Mouse (Mus musculus) ES-Bruce4 (cell line): ENCODE measurements around the gene Olfr672. TPM values are rescaled to one million over a fixed set of nuclear protein-coding genes. Genes with fewer than 3 reads are reported as not detected.
"Not testable (repeated sequence)": the region's sequence is repeated elsewhere in the genome, so short reads cannot be mapped to it uniquely, and the experiment has no call there.

Experiments
- H3K27ac ChIP-seq: 2 replicates; pipeline ENCODE4 v1.5.1; 2012; ENCODE audit warnings: low read length, inconsistent platforms; ENCODE audit not compliant: insufficient read depth
- H3K27me3 ChIP-seq: 2 replicates; pipeline ENCODE4 v1.6.1; 2012; ENCODE audit warnings: mild to moderate bottlenecking, low read length, inconsistent platforms; ENCODE audit not compliant: control insufficient read depth, poor library complexity, insufficient read depth, severe bottlenecking
- H3K36me3 ChIP-seq: 2 replicates; pipeline ENCODE4 v1.6.1; 2012; ENCODE audit warnings: inconsistent platforms, mild to moderate bottlenecking, low read length, moderate library complexity; ENCODE audit not compliant: control insufficient read depth, poor library complexity, insufficient read depth, severe bottlenecking
- H3K4me1 ChIP-seq: one replicate; pipeline ENCODE4 v1.8.1; 2011; ENCODE audit warnings: low read length; ENCODE audit not compliant: control insufficient read depth, insufficient read depth
- H3K4me3 ChIP-seq: 2 replicates; pipeline ENCODE4 v1.5.1; 2011; ENCODE audit warnings: low read depth, mild to moderate bottlenecking, low read length
- H3K9ac ChIP-seq: 2 replicates; pipeline ENCODE4 v1.6.1; 2012; ENCODE audit warnings: low read depth, mild to moderate bottlenecking, inconsistent platforms; ENCODE audit not compliant: poor library complexity, severe bottlenecking
- H3K9me3 ChIP-seq: replicated peaks from 2 replicates; pipeline ENCODE4 v1.6.1; 2012; ENCODE audit warnings: mild to moderate bottlenecking, low read length, inconsistent platforms; ENCODE audit not compliant: control insufficient read depth, poor library complexity, insufficient read depth, severe bottlenecking
- CTCF ChIP-seq: IDR thresholded peaks from one replicate; pipeline ENCODE4 v1.8.1; 2011; ENCODE audit warnings: low read depth, low read length
- EP300 ChIP-seq: IDR thresholded peaks from 2 replicates; pipeline ENCODE4 v1.6.1; 2011; ENCODE audit warnings: low read depth, low read length; ENCODE audit not compliant: insufficient read depth
- POLR2A ChIP-seq: IDR thresholded peaks from one replicate; pipeline ENCODE4 v1.8.1; 2011; ENCODE audit warnings: low read length; ENCODE audit not compliant: insufficient read depth
- polyA plus RNA-seq: library from polyadenylated mRNA; stranded (reverse); fragments of >200 nt; gene quantifications from 2 replicates; pipeline ENCODE4 v1.2.4, GENCODE M21; 2011; ENCODE audit warnings: low read depth; ENCODE audit not compliant: missing spikeins, insufficient read depth, insufficient read length

Olfr672 gene
- polyA plus RNA-seq, 1 experiment: not detected

GRCm38 (mm10) chr7:104962520-104962919 lies 39.3 kb downstream of the Olfr672 start, which contains the start of gene Olfr670:
Gene Olfr670, minus strand, starts transcription at chr7:104962620.
- no peak within 1 kb of the TSS for H3K9ac ChIP-seq
- TF ChIP-seq POLR2A (no peak), EP300 (no peak), CTCF (no peak)
- no peaks in the 10 kb centered on the region for H3K4me1 ChIP-seq
- H3K27me3 ChIP-seq: no peaks in the 10 kb centered on the region
- no peak within 1 kb of the TSS for H3K27ac ChIP-seq
- no peaks in the 10 kb centered on the region for H3K9me3 ChIP-seq
- no peak within 1 kb of the TSS for H3K4me3 ChIP-seq
- no peaks in the 10 kb centered on the region for H3K36me3 ChIP-seq

DNA sequence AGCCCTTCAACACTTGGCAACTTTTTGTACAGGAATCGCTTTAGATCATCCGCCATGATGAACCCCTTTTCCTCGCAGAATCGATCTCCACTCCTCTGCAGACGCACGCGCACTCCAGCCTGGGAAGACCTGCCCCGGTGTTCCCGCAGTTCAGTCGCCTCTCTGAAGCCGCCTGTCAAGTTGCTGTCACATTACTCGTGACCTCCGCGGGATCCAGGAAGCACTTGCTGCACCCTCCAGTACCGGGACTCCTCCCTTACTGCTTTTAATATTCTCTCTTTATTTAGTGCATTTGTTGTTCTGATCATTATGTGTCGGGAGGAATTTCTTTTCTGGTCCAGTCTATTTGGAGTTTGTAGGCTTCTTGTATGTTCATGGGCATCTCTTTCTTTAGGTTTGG lies 51.6 kb downstream of the Olfr672 start:
- H3K4me3 ChIP-seq, H3K4me1 ChIP-seq, H3K9ac ChIP-seq, H3K27me3 ChIP-seq, H3K36me3 ChIP-seq, H3K27ac ChIP-seq, H3K9me3 ChIP-seq: not testable (repeated sequence)

Other genes with a start within 250 kb of the Olfr672 start
- not detected in 2 replicates for gene Usp17le, start 224.6 kb downstream of the Olfr672 start, polyA plus RNA-seq
- not detected in 2 replicates for gene Usp17lb, start 159.4 kb downstream of the Olfr672 start, polyA plus RNA-seq
- 0.29 TPM in 1 of 2 replicates, not detected in the other for gene Usp17la, start 145.0 kb downstream of the Olfr672 start, polyA plus RNA-seq
- gene Olfr665, start 124.0 kb downstream of the Olfr672 start, polyA plus RNA-seq: not detected in 2 replicates
- gene Olfr666, start 106.1 kb downstream of the Olfr672 start, polyA plus RNA-seq: not detected in 2 replicates
- gene Olfr667, start 80.5 kb downstream of the Olfr672 start, polyA plus RNA-seq: not detected in 2 replicates
- gene Olfr668, start 74.0 kb downstream of the Olfr672 start, polyA plus RNA-seq: not detected in 2 replicates
- gene Olfr669, start 67.8 kb downstream of the Olfr672 start, polyA plus RNA-seq: not detected in 2 replicates
- not detected in 2 replicates for gene Olfr670, start 39.4 kb downstream of the Olfr672 start, polyA plus RNA-seq
- not detected in 2 replicates for gene Olfr671, start 22.9 kb downstream of the Olfr672 start, polyA plus RNA-seq
- not detected in 2 replicates for gene Olfr675, start 26.4 kb upstream of the Olfr672 start, polyA plus RNA-seq
- not detected in 2 replicates for gene Olfr676, start 30.7 kb upstream of the Olfr672 start, polyA plus RNA-seq
- gene Olfr677, start 49.3 kb upstream of the Olfr672 start, polyA plus RNA-seq: not detected in 2 replicates
- gene Olfr678, start 62.4 kb upstream of the Olfr672 start, polyA plus RNA-seq: not detected in 2 replicates
- gene Olfr679, start 79.2 kb upstream of the Olfr672 start, polyA plus RNA-seq: not detected in 2 replicates
- gene Olfr680-ps1, start 90.8 kb upstream of the Olfr672 start, polyA plus RNA-seq: not detected in 2 replicates
- gene Olfr681, start 114.8 kb upstream of the Olfr672 start, polyA plus RNA-seq: not detected in 2 replicates
- gene Olfr683, start 145.0 kb upstream of the Olfr672 start, polyA plus RNA-seq: not detected in 2 replicates
- gene Olfr684, start 161.6 kb upstream of the Olfr672 start, polyA plus RNA-seq: not detected in 2 replicates
- gene Olfr685, start 184.0 kb upstream of the Olfr672 start, polyA plus RNA-seq: not detected in 2 replicates
- not detected in 2 replicates for gene Olfr686, start 205.5 kb upstream of the Olfr672 start, polyA plus RNA-seq